Mouse (Mus musculus) ES-E14 (cell line): Measurements from ENCODE around the gene Ackr4. TPM values are rescaled to one million over a fixed set of nuclear protein-coding genes. Genes with fewer than 3 reads are reported as not detected.

ENCODE experiments used
- DNase-seq: peaks from one replicate; pipeline ENCODE4 v3.0.0-alpha.2; 2013; ENCODE audit warnings: low read depth, low spot score
- H3K27ac ChIP-seq: 2 replicates; pipeline ENCODE4 v1.5.1; 2012; ENCODE audit warnings: low read depth, mild to moderate bottlenecking, low read length, moderate library complexity, mixed read lengths; ENCODE audit not compliant: poor library complexity, insufficient read depth, severe bottlenecking
- H3K36me3 ChIP-seq: 2 replicates; pipeline ENCODE4 v1.6.1; 2012; ENCODE audit warnings: mild to moderate bottlenecking, low read length, moderate library complexity, mixed read lengths; ENCODE audit not compliant: control insufficient read depth, poor library complexity, insufficient read depth, severe bottlenecking
- H3K4me1 ChIP-seq, 2 experiments: fragments of 150-350 bp in 1 of 2; sonication (generic) in 1 of 2; 2 replicates each; pipeline ENCODE4 v1.6.1; 2012; ENCODE audit warnings: low read length in 2 of 2, mild to moderate bottlenecking in 1 of 2, mixed read lengths in 1 of 2; ENCODE audit not compliant: control insufficient read depth in 2 of 2, insufficient read depth in 2 of 2, poor library complexity in 1 of 2
- H3K4me3 ChIP-seq, 2 experiments: fragments of 150-350 bp in 1 of 2; sonication (generic) in 1 of 2; 2 replicates each; pipeline ENCODE4 v1.5.1; 2012; ENCODE audit warnings: low read length in 2 of 2, low read depth in 1 of 2, mild to moderate bottlenecking in 1 of 2, mixed read lengths in 1 of 2; ENCODE audit not compliant: insufficient read depth in 1 of 2, poor library complexity in 1 of 2, severe bottlenecking in 1 of 2
- H3K9ac ChIP-seq: 2 replicates; pipeline ENCODE4 v1.6.1; 2012; ENCODE audit warnings: low read depth, mild to moderate bottlenecking, low read length, mixed read lengths; ENCODE audit not compliant: poor library complexity, insufficient read depth, severe bottlenecking
- H3K9me3 ChIP-seq: fragments of 150-350 bp; sonication (generic); 2 replicates; pipeline ENCODE4 v1.6.1; 2012; ENCODE audit warnings: low read depth, mild to moderate bottlenecking, low read length; ENCODE audit not compliant: control insufficient read depth, insufficient read depth
- CHD2 ChIP-seq: IDR thresholded peaks from 2 replicates; pipeline ENCODE4 v1.6.1; 2014; ENCODE audit warnings: mild to moderate bottlenecking, low read depth, low read length, inconsistent platforms
- HCFC1 ChIP-seq: IDR thresholded peaks from 2 replicates; pipeline ENCODE4 v1.6.1; 2012; ENCODE audit warnings: low read length, inconsistent platforms, borderline replicate concordance; ENCODE audit not compliant: insufficient read depth
- MAFK ChIP-seq: IDR thresholded peaks from 2 replicates; pipeline ENCODE4 v1.6.1; 2014; ENCODE audit warnings: mild to moderate bottlenecking, low read depth, low read length, inconsistent platforms; ENCODE audit not compliant: insufficient read depth
- ZC3H11A ChIP-seq: IDR thresholded peaks from 2 replicates; pipeline ENCODE4 v1.6.1; 2012; ENCODE audit warnings: low read depth, mild to moderate bottlenecking, inconsistent platforms, low read length, borderline replicate concordance
- ZNF384 ChIP-seq: IDR thresholded peaks from 2 replicates; pipeline ENCODE4 v1.6.1; 2012; ENCODE audit warnings: low read depth, low read length, inconsistent platforms
- in situ Hi-C, 2 experiments: fragments of 600-800 bp; cut with MboI; formaldehyde crosslinking; loops; one replicate each; pipeline ENCODE4 v1.15.1; 2025; ENCODE audit warnings: low sequenced_read_pairs in 2 of 2, inconsistent platforms in 1 of 2; ENCODE audit not compliant: unreplicated experiment in 2 of 2
- total RNA-seq: library from RNA; depleted of rRNA; stranded (reverse); fragments of 300-350 nt; gene quantifications from 2 replicates; pipeline ENCODE4 v1.2.3, GENCODE M21; 2012

The Ackr4 gene
- total RNA-seq, 1 experiment, result 1.3 TPM

DNA sequence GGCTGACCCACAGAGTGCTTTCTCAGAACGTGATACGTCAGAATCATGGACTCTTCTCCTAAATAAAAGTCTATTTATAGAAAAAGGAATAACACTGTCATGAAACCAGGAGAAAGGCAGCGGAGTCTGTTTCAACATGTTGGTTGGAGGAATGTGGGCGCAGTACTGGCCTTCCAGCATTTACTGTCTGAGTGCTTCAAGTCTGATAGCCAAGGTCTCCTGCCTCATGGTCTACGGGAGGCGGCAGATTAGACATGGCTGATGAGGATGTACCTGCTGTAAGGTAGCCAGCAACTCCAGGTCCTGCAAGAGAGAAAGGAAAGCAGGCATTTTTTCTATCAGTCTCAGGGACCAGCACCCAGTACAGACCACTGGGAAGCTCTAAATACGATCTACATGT is 25.4 kb upstream of the Ackr4 start:
- Histone ChIP-seq H3K4me1 (peaks cover 0 to 1% of the 10 kb centered on the region in 2 experiments; a peak in 2 of 4 replicates), H3K4me3 (no peak overlapping the region), H3K9ac (no peak overlapping the region), H3K9me3 (no peaks in the 10 kb centered on the region), H3K27ac (no peak overlapping the region), H3K36me3 (peaks cover 32% of the 10 kb centered on the region)
- TF ChIP-seq ZC3H11A (no peak), CHD2 (no peak), MAFK (no peak), HCFC1 (no peak), ZNF384 (no peak)
- DNase-seq, result no peak
- in situ Hi-C loops, result no loop called here

DNA sequence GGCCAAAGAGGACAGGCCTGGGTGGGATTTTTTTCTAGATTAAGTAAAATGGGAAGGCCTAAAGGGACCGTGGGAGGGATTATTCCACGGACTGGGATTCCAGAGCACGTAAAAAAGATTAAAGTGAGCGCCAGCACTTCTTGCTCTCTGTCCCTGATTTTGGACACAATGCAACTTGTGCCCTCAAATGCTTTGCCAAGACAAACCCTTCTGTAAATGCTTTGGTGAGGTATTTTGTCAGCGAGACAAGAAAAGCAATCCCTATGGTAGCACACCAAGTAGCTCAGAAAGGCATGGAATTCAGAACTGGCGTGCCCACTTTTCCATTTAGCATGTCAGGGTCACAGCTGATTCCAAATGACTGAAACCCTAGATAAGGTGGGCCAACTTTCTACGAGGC is 22.2 kb upstream of the Ackr4 start:
- Histone ChIP-seq H3K4me3 (no peak overlapping the region), H3K9me3 (no peaks in the 10 kb centered on the region), H3K27ac (no peak overlapping the region), H3K4me1 (peaks cover 2 to 3% of the 10 kb centered on the region in 2 experiments; a peak in 3 of 4 replicates), H3K36me3 (peaks cover 18% of the 10 kb centered on the region), H3K9ac (no peak overlapping the region)
- DNase-seq, result no peak
- no peak for TF ChIP-seq HCFC1
- TF ChIP-seq CHD2, result no peak
- TF ChIP-seq ZC3H11A, result no peak
- no peak for TF ChIP-seq ZNF384
- no peak for TF ChIP-seq MAFK
- in situ Hi-C loops, result no loop called here

DNA sequence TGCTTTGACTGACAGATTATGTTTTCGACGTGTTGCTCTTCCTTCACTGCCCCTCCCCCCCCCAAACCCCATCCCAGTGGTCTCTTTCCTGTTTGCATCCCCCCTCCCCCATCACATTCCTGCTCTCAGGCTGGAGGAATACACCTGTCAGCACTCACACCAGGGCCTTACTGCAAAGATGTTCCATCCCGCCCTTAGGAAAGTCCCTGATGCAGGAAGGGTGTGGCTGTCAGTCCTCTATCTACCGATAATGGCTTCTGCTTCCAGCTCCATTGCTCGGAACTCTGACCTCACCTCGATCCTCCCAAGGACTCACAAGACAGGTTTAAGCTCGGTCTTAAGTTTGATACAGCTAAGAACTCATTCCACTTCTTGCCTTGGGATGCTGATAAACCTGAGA is 19.9 kb upstream of the Ackr4 start:
- no peak overlapping the region for H3K27ac ChIP-seq
- in situ Hi-C loops, result no loop called here
- H3K9me3 ChIP-seq, result no peaks in the 10 kb centered on the region
- H3K9ac ChIP-seq, result no peak overlapping the region
- peaks cover 4% of the 10 kb centered on the region; the same call in 1 of the 2 replicates for H3K36me3 ChIP-seq
- no peak for TF ChIP-seq HCFC1
- no peak for DNase-seq
- H3K4me1 ChIP-seq, result peaks cover 2 to 3% of the 10 kb centered on the region in 2 experiments; a peak in 3 of 4 replicates
- no peak overlapping the region for H3K4me3 ChIP-seq

DNA sequence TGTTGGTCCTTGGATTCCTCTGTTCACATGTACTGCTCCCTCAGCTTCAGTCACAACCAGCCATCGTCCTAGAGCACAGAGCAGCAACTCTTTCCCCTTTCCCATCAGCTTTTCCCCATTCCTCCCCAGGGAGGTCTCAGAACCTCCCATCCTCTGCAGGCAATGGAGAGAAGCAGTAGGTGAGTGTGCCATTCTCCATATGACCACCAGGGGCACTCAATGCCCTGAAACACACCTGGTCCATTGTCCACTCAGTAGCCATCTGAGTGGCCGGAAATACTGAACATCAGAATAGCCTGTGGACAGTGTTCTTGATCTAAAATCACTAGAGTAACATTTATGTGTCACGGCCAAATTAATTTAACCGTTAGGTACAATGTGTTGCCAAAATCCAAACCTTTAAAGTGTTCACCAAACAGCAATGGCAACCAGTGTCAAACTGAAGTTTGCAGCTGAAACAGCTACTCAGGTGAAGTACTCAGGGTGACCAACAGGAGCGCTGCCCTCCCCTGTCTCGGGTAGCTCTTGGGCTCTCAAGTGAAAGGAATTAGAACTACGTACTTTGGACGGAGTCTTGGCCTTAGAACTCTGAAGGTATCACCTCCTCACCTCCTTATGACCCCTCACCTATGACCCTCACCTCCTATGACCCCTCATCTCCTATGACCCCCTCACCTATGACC is 17.7 kb upstream of the Ackr4 start:
- Histone ChIP-seq H3K9ac (no peak overlapping the region), H3K27ac (no peak overlapping the region), H3K4me3 (no peak overlapping the region), H3K4me1 (peaks cover 2 to 3% of the 10 kb centered on the region in 2 experiments; a peak in 3 of 4 replicates), H3K36me3 (no peaks in the 10 kb centered on the region), H3K9me3 (no peaks in the 10 kb centered on the region)
- no peak for DNase-seq
- in situ Hi-C loops, result no loop called here
- TF ChIP-seq HCFC1, result no peak
- no peak for TF ChIP-seq ZC3H11A
- TF ChIP-seq MAFK, result no peak
- TF ChIP-seq CHD2, result no peak
- TF ChIP-seq ZNF384, result no peak

DNA sequence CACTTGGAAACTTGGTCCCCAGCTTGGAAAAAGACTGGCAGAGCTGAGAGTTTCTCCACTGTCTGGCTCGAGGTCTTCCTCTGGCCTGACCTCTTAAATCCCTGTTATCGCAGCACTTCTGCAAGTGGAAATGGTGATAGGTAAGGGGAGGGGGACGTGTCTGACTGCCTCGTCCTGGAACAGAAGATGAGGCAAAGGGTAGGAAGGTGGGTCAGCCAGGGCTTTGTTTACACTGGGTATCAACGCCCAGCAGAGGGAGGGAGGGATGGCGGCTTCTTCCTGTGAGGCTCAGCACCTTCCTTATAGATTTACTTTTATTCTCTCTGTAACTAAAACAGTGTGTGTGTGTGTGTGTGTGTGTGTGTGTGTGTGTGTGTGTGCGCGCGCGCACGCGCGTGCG is 16.1 kb upstream of the Ackr4 start:
- H3K9me3 ChIP-seq, result no peaks in the 10 kb centered on the region
- peaks cover 2 to 3% of the 10 kb centered on the region in 2 experiments; a peak in 3 of 4 replicates for H3K4me1 ChIP-seq
- TF ChIP-seq MAFK, result no peak
- no peak for TF ChIP-seq ZC3H11A
- TF ChIP-seq ZNF384, result no peak
- TF ChIP-seq HCFC1, result no peak
- no peak for TF ChIP-seq CHD2
- no peak for DNase-seq
- no peak overlapping the region for H3K4me3 ChIP-seq
- H3K9ac ChIP-seq, result no peak overlapping the region
- H3K27ac ChIP-seq, result no peak overlapping the region
- in situ Hi-C loops, result no loop called here
- no peaks in the 10 kb centered on the region for H3K36me3 ChIP-seq
